Mouse (Mus musculus) hindbrain, embryonic 10.5 days (tissue): ENCODE results near the gene Gm43191. TPM values are rescaled to one million over a fixed set of nuclear protein-coding genes. Genes with fewer than 3 reads are reported as not detected.
"Not testable (repeated sequence)": the region's sequence is repeated elsewhere in the genome, so short reads cannot be mapped to it uniquely, and the experiment has no call there.

Source experiments
- DNase-seq: peaks from one replicate; pipeline ENCODE4 v3.0.0-alpha.2; 2017; ENCODE audit warnings: low spot score
- H3K27ac ChIP-seq: fragments of 300-500 bp; sonication (generic); 2 replicates; pipeline ENCODE4 v1.5.1; 2016; ENCODE audit warnings: mild to moderate bottlenecking, moderate library complexity
- H3K27me3 ChIP-seq: fragments of 300-500 bp; sonication (generic); 2 replicates; pipeline ENCODE4 v1.6.1; 2016; ENCODE audit warnings: mild to moderate bottlenecking; ENCODE audit not compliant: poor library complexity, insufficient read depth, severe bottlenecking
- H3K36me3 ChIP-seq: fragments of 300-500 bp; sonication (generic); 2 replicates; pipeline ENCODE4 v1.6.1; 2016; ENCODE audit warnings: mild to moderate bottlenecking, moderate library complexity
- H3K4me1 ChIP-seq: fragments of 300-500 bp; sonication (generic); replicated peaks from 2 replicates; pipeline ENCODE4 v1.6.1; 2016; ENCODE audit warnings: mild to moderate bottlenecking
- H3K4me3 ChIP-seq: fragments of 300-500 bp; sonication (generic); 2 replicates; pipeline ENCODE4 v1.5.1; 2016; ENCODE audit warnings: mild to moderate bottlenecking, moderate library complexity
- H3K9me3 ChIP-seq: fragments of 300-500 bp; sonication (generic); 2 replicates; pipeline ENCODE4 v1.6.1; 2016; ENCODE audit warnings: mild to moderate bottlenecking, moderate library complexity
- WGBS: fragments of 180-500 bp; shearing (Covaris S2); methylation state at CpG from one replicate; pipeline ENCODE4 v1.1.7; 2016; 5-methylcytosine and 5-hydroxymethylcytosine counted together
- polyA plus RNA-seq: library from polyadenylated mRNA; unstranded; fragments of >200 nt; fragmentation: Nextera tagmentation; extraction: Ambion mirVana; gene quantifications from 2 replicates; pipeline ENCODE4 v1.2.1, GENCODE M21; 2016

Gene Gm43191
- polyA plus RNA-seq, 1 experiment from 2014 or later = not detected

DNA sequence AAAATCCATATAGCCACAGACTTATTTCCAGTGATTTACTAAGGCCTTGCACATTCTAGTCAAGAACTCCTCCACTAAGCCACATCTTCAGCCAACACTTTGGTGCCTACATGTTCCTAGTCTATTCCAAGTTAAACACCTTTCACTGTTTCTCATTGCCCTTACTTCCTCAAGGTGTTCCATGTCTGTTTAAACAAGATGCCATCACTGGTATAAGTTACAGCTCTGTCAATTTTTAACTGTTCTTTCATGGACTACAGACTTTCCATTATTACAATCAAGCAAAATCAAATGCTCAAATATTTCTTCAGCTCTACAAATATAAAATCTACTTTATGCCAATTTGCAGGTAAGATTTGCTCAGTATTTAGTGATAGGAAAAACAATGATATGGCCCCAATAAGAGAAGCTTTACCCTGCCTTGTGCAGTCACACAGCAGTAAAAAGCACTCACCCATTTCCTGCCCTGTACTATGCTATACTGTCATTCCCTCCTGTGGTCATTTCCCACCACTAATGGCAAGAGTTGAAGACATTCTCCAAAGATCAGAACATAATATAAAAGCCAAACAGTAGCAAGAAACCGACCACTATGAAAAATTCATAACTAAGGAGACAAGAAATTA lies 21.7 kb upstream of the Gm43191 start:
- WGBS = 92% methylated on average over 1 of the region's 1 CpGs
- no peaks in the 10 kb centered on the region for H3K4me1 ChIP-seq
- H3K27me3 ChIP-seq = no peaks in the 10 kb centered on the region
- no peaks in the 10 kb centered on the region for H3K9me3 ChIP-seq
- no peak overlapping the region for H3K4me3 ChIP-seq
- no peak for DNase-seq
- H3K27ac ChIP-seq = no peak overlapping the region
- no peaks in the 10 kb centered on the region for H3K36me3 ChIP-seq

DNA sequence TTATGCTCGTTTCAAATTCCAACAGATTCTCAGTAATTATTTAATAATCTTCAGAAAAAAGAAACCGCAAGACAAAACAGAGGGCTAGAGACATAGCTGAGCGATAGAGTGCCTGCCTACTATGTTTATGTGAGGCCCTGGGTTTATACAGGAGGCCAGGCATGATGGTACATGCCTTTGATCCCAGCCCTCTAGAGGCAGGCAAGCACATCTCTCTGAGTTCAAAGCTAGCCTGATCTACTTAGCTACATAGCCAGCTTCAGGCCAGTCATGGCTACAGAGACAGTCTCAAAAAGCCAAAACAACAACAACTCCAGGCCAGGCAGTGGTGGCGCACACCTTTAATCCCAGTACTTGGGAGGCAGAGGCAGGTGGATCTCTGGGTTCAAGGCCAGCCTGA lies 20.5 kb upstream of the Gm43191 start:
- Histone ChIP-seq H3K4me3 (no peak overlapping the region), H3K4me1 (no peaks in the 10 kb centered on the region), H3K9me3 (no peaks in the 10 kb centered on the region), H3K36me3 (no peaks in the 10 kb centered on the region), H3K27ac (no peak overlapping the region), H3K27me3 (no peaks in the 10 kb centered on the region)
- WGBS = 94% methylated on average over 4 of the region's 4 CpGs
- no peak for DNase-seq

DNA sequence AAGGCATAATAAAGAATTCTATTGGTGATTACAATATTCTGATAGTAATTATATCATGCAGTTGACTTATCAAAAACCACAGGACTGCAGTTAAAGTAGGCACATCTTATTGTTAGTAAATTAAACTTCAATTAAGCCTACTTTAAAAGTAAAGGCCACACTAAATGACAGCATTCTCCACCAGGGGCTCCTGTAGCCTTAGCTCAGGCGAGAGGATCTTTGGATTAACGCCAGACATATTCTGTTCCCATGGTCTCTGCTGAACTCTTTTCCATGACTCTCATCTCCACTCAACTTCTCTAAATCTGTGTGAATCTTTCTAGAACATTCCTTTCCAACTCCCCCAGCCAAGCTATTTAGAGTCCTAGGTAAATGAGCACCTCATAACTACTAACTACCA lies 17.7 kb upstream of the Gm43191 start:
- Histone ChIP-seq H3K27me3 (no peaks in the 10 kb centered on the region), H3K36me3 (peaks cover 3% of the 10 kb centered on the region; the same call in 1 of the 2 replicates), H3K9me3 (no peaks in the 10 kb centered on the region), H3K4me3 (no peak overlapping the region), H3K27ac (no peak overlapping the region), H3K4me1 (no peaks in the 10 kb centered on the region)
- WGBS = 78% methylated on average over 2 of the region's 2 CpGs
- no peak for DNase-seq

DNA sequence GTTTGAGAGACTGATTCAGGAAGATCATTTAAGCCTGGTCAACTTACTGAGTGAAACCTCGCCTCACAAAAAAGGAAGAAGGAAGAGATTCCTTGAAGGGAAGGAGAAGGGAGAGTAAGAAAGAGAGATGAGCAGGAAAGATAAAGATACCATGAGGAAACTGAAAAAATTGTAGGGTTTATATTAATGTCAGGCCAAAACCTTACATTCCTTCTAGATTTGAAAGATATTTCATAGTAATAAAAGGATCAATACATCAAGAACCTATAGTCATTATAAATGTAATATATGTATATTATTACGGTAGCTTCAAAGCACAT lies 14.6 kb upstream of the Gm43191 start:
- Histone ChIP-seq H3K4me3 (no peak overlapping the region), H3K9me3 (no peaks in the 10 kb centered on the region), H3K27ac (no peak overlapping the region), H3K36me3 (peaks cover 9% of the 10 kb centered on the region; the same call in 1 of the 2 replicates), H3K27me3 (no peaks in the 10 kb centered on the region), H3K4me1 (no peaks in the 10 kb centered on the region)
- 90% methylated on average over 2 of the region's 2 CpGs for WGBS
- no peak for DNase-seq

DNA sequence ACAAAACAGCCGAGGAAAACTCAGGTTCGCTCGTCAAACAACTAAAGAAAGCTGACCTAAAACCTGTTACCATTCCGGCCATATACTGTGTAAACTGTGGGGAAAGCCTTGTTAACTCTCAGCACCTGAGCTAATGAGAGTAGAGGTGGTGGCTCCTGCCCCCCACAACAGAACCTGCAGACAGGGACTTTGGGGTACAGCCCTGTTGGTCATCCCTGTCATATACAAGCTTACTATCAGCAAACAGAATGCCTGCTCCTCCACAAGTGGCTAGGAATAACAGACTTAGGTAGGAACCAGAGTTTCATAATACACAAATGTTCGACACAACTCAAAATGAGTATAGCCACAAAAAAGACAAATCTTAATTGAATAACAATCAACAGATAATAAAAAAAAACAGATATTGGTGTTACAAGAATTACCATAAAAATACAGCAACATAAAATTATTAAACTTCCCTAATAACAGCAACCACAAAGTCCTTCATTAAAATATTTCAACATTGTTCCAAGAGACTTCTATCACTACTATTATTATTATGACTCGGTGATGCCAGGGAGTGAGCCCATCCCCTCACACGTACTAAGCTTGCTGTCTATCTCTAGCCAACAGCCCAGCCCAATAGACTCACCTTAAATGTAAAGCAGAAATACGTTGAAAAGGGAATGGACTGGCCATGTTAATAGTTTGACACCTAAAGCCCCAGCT lies 14.1 kb upstream of the Gm43191 start:
- WGBS = 92% methylated on average over 8 of the region's 8 CpGs
- H3K4me3 ChIP-seq = no peak overlapping the region
- H3K36me3 ChIP-seq = peaks cover 9% of the 10 kb centered on the region; the same call in 1 of the 2 replicates
- H3K9me3 ChIP-seq = no peaks in the 10 kb centered on the region
- no peaks in the 10 kb centered on the region for H3K4me1 ChIP-seq
- no peak overlapping the region for H3K27ac ChIP-seq
- H3K27me3 ChIP-seq = no peaks in the 10 kb centered on the region
- DNase-seq = no peak

DNA sequence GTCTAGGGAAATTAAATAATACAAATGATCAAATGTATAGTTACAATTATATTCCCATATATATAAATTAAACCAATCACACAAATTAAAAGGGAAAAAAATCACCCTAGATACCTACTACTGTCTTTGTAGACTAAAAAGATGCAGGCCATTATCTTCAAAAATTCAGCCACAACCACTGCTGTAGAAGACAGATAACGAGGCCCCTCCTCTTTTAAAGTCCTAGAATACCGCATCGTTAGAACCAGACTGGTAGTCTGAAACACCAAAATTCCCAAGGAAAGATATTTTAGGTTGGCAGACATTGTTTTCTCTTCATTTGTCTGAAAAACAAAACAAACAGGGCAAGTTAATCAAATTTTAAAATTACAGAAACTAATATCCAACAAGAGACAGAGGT lies 13.3 kb upstream of the Gm43191 start:
- Histone ChIP-seq H3K4me3 (no peak overlapping the region), H3K27ac (no peak overlapping the region), H3K4me1 (no peaks in the 10 kb centered on the region), H3K27me3 (no peaks in the 10 kb centered on the region), H3K9me3 (no peaks in the 10 kb centered on the region), H3K36me3 (peaks cover 9% of the 10 kb centered on the region; the same call in 1 of the 2 replicates)
- 92% methylated on average over 3 of the region's 3 CpGs for WGBS
- no peak for DNase-seq

DNA sequence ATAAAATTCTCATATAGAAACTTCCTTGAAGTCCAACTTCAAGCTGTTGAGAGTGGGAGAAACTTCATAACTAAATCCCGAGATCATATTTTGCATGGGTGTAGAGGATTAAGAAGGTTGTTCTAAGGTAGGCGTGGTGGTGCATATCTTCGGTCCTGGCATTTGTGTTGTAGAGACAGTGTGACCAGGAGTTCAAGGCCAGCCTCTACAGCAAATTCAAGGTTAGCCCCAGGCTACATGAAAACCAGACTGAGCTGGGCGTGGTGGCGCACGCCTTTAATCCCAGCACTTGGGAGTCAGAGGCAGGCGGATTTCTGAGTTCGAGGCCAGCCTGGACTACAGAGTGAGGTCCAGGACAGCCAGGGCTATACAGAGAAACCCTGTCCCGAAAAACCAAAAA lies 16.8 kb downstream of the Gm43191 start:
- H3K36me3 ChIP-seq = not testable (repeated sequence)

DNA sequence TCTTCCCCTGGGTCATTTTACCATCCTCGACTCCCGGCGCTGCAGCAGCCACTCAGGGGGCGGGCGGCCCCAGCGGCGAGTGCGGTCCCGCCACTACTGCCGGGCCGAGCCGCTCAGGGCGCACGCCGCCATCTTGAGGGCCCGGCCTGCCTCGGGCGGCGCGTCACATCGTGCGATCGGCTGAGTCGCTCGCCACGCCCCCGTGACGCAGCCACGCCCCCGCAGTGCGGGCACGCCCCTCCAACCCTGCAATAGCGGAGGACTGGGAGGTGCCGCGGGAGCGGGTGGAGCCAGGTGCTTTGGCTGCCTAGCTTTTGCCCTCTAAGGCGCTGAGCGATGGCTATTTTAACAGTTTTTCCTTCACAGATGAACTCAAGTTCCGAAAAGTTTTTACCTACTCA lies 18.6 kb downstream of the Gm43191 start, which contains the start of gene Mfsd14a:
Mfsd14a (minus strand) TSS at position 215 of the 401 bp plus-strand sequence.
- H3K9me3 ChIP-seq = no peaks in the 10 kb centered on the region
- peak; percentile 96 for DNase-seq
- H3K27ac ChIP-seq = peak within 1 kb of the TSS; percentile 99
- no peaks in the 10 kb centered on the region for H3K27me3 ChIP-seq
- peak within 1 kb of the TSS; percentile 95 for H3K4me3 ChIP-seq
- H3K36me3 ChIP-seq = 0 out of 2 replicates have a peak, but pooled peaks cover 2% of the 10 kb centered on the region
- H3K4me1 ChIP-seq = peaks cover 32% of the 10 kb centered on the region
- WGBS = under 1% methylated on average over 39 of the region's 39 CpGs

More for the DNA sequence above, 16.8 kb downstream of the Gm43191 start:
- not testable (repeated sequence) for H3K27ac ChIP-seq, H3K9me3 ChIP-seq, H3K4me3 ChIP-seq, H3K27me3 ChIP-seq, DNase-seq
- peaks cover 27% of the 10 kb centered on the region for H3K4me1 ChIP-seq
- 90% methylated on average over 9 of the region's 9 CpGs for WGBS

DNA sequence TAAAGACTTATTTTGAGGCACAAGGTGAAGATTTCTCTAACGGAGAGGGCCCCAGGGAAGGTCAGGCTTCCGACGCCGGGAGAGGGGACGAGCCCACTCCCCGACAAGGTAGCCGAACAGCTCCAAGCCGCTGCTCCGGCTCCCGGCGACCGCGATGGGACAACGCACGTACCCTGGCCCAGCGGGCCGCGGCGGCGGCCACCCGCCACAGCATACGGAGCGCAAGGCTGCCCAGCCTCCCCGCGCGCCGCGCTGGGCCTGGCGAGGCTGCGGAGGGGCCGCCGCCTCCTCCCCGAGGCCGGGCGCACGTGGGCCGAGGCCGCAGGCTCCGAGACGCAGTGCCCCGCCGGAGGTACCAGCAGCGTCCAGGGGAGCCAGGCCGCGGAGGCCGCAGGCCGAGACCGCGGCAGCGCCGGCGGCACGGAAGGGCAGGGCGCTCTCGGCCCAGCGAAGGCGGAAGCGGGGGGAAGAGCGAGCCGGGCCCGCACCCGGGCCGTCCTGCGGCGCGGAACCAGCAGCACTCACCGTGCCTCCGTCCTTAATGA lies 19.1 kb downstream of the Gm43191 start:
- H3K27me3 ChIP-seq = no peaks in the 10 kb centered on the region
- H3K36me3 ChIP-seq = no peaks in the 10 kb centered on the region
- H3K27ac ChIP-seq = peak overlapping the region; percentile 99
- no peak for DNase-seq
- H3K9me3 ChIP-seq = no peaks in the 10 kb centered on the region
- whole genome bisulfite sequencing = under 1% methylated on average over 68 of the region's 68 CpGs
- peak overlapping the region; percentile 95 for H3K4me3 ChIP-seq
- peaks cover 32% of the 10 kb centered on the region for H3K4me1 ChIP-seq

DNA sequence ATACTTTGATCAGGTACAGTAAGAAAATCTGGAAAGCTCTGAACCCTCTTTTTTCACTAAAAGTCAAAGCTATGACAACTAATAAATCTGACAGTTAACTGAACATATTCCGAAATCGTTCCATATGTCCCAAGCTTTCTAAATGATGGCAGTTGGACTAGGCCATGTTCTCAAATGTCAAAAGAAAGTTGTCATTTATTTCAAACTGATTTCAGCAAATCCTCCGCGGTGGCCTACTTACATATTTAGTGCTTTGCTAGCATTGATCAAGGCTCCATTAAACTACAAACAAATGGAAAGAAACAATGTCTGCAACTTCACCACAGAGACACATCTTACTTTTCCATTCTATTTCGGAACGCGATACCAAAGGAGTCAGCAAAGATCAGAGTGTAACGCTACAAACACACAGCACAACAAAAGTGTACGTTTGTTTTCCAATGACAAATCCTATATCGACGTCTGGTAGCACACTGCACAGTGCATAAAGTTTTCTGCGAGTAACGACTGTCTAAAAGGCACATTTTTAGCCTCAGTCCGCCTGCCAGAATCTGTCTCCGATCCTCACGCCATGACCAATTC lies 19.7 kb downstream of the Gm43191 start:
- WGBS = 8% methylated on average over 16 of the region's 16 CpGs
- Histone ChIP-seq H3K27me3 (no peaks in the 10 kb centered on the region), H3K36me3 (no peaks in the 10 kb centered on the region), H3K27ac (peak overlapping the region; percentile 99), H3K4me1 (peaks cover 37% of the 10 kb centered on the region), H3K4me3 (peak overlapping the region; percentile 95), H3K9me3 (no peaks in the 10 kb centered on the region)
- no peak for DNase-seq

DNA sequence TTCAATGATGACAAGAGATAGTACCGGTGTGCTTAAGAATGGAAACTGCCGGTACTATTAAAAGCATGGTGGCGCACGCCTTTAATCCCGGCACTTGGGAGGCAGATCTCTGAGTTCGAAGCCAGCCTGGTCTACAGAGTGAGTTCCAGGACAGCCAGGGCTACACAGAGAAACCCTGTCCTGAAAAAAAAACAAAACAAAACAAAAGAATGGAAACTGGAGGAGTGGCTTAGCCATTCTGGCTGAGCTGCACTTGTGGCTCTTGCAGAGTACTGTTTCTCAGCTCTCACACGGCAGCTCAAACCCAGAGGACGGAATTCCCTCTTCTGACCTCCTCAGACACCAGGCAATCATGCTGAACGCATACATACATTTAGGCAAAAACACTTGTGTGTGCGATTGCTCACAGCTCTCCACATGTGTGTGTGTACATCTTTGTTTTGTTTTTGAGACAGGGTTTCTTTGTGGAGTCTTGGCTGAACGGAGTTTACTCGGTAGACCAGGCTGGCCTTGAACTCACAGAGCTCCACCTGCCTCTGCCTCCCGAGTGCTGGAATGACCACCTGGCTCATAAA lies 21.1 kb downstream of the Gm43191 start:
- WGBS = 88% methylated on average over 13 of the region's 13 CpGs
- DNase-seq = no peak
- no peak overlapping the region for H3K27ac ChIP-seq
- peaks cover 39% of the 10 kb centered on the region for H3K4me1 ChIP-seq
- H3K36me3 ChIP-seq = no peaks in the 10 kb centered on the region
- H3K9me3 ChIP-seq = no peaks in the 10 kb centered on the region
- H3K4me3 ChIP-seq = no peak overlapping the region
- H3K27me3 ChIP-seq = no peaks in the 10 kb centered on the region

DNA sequence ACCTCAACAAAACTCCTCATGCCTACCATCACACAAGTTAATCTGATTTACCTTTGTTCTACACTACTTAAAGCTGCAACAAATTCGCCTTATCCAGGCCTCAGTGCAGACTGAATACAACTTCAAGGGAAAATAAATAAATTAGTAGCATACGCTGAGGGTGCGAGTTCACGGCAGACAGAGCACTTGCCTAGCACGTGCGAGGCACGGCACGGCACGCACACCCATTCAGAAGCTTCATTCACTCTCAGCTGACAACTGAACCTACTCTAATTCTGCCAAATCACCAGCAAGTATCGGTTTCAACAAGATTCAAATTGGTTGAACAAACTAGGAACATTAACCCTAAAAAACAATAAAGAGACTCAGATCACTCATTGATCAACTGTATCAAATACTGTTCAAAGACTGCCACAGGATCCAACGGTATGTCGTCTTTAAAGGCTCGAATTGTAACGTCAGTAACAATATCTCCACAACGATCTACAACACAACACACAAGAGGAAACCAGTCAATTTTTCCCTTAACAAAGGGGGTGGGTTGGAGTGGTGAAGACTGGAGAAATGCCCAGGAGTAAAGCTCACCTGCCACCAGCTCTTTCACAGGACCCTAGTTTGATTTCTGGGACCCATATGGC lies 22.0 kb downstream of the Gm43191 start:
- H3K4me1 ChIP-seq = peaks cover 39% of the 10 kb centered on the region
- no peaks in the 10 kb centered on the region for H3K36me3 ChIP-seq
- H3K9me3 ChIP-seq = no peaks in the 10 kb centered on the region
- 86% methylated on average over 15 of the region's 15 CpGs for WGBS
- no peak overlapping the region for H3K27ac ChIP-seq
- no peak overlapping the region for H3K4me3 ChIP-seq
- no peak for DNase-seq
- no peaks in the 10 kb centered on the region for H3K27me3 ChIP-seq
